Mouse (Mus musculus) A20 (cell line): ENCODE measurements around the gene Nubp2.

Experiments
- DNase-seq: peaks from one replicate; pipeline ENCODE4 v3.0.0-alpha.2; 2011; ENCODE audit warnings: low read depth, low spot score

The Nubp2 gene

DNA sequence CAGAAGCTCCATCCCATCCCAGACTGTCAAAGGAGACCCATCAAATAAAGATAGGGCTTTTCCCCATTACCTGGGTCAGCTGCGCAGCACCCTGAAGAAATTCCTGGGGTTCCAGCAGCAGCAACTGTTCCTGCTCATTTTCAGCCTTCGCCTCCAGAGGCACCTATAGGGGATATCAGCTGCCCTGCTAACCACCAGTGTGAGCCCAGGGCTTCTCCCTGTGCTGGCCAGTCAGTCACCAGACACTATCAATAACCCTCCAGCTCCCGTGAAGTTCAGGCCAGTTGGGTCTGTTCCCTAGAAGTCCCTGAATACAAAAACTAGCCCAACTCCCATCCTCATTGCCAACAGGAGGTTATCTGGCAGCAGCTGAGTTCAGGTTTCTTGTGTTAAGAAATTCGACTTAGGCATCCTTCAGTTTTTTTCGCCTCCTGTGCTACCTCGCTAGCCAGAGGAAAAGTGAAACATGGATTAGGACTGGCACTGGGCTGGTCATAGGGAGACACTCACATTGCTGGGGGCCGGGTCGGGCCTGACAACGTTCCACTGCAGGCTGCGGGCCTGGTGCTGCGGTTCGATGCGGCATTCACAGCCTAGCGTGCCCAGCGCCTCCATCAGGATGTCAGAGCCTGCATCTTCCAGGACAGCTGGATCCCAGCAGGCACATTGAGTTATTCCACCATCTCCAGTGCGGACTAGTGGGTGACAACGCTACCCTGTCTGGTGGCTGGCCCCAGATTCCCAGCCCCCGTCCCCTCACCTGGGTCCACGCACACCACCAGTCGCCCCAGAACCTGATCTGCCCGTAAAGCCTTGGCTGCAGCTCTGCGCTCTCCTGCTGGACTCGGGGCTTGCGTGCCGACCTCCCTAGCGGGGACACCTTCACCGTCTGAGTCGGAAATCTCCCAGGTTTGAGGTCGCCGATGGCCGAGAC, 8.2 kb upstream of the Nubp2 start:
- peak; percentile 27 for DNase-seq

DNA sequence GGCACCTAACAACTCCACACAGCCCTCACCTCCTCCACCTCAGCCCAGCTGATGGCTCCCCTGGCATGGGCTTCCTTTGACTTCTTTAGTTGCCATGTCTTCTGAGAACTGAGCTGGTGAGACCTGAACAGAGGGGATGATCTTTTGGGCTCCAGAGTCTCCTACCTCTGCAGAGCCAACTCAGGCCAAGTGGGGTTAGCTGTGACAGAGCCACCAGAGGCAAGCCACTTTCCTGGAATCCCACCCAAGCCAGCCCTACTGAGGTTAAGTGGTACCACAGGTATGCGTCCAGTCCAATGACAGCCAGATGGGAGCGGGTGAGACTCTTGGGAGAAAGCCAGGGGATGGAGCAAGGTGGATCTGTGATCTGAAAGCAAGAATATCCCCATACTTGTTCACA, 7.1 kb upstream of the Nubp2 start:
- DNase-seq, result no peak

DNA sequence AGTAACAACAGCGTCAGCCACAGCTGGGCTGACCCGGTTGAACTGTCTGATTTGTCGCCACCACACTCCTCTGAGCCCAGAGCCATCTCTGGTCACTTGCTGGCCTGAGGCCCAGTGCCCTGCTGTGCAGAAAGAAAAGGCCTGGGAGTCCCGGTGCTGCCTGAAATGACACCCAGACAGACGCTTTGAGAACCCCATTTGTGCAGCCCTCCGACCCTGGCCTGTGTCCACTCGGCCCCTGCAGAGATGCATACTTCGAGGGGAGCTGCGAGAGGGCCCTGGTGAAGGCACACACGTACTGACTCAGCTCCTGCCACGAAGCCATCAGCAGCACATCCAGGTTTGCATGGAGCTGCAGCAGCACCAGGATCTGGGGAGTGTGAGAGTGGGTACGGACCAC, 6.6 kb upstream of the Nubp2 start:
- no peak for DNase-seq

DNA sequence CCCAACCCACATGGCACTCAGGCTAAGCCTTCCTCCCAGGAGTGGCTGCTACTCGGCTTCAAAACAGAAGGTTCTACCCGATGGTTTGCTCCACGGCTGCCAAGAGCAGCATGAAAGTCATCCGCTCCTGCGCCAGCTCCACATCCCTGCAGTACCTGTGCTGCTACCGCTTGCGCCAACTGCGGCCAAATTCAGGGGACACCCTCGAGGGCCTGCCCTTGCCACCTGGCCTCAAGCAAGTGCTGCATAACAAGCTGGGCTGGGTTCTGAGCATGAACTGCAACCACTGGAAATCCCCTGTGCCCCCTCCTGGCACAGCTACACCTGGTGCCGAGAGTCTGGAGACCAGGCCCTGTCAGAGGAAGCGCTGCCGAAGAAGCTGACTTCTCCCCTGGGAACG, 5.2 kb upstream of the Nubp2 start:
- peak; percentile 60 for DNase-seq

DNA sequence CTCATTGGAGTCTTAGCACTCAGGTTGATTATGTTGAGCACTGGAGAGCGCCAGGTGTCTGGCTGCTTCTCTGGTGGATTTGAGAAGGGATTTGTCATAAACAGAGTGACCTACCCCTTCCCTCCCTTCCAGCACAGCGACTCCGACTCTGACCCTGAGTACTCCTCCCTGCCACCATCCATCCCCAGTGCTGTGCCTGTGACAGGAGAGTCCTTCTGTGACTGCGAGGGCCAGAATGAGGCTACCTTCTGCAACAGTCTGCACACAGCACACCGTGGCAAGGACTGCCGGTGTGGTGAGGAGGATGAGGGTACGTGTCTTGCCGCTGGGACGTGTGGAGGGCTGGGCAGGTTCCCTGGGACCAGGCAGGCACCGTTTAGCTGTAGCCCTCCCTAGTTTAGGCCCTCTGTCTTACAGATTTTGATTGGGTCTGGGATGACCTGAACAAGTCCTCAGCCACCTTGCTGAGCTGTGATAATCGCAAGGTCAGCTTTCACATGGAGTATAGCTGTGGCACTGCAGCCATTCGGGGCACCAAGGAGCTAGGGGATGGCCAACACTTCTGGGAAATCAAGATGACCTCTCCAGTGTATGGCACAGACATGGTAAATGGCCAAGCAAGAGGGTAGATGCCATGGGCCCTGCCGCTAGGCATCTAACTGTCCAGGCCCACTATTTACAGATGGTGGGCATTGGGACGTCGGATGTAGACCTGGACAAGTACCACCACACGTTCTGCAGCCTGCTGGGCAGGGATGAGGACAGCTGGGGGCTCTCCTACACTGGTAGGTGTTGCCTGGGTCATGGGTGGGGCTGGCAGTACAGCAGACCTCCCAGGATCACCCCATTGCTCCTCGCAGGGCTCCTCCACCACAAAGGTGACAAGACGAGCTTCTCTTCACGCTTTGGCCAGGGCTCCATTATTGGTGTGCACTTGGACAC, 4.3 kb upstream of the Nubp2 start:
- no peak for DNase-seq

DNA sequence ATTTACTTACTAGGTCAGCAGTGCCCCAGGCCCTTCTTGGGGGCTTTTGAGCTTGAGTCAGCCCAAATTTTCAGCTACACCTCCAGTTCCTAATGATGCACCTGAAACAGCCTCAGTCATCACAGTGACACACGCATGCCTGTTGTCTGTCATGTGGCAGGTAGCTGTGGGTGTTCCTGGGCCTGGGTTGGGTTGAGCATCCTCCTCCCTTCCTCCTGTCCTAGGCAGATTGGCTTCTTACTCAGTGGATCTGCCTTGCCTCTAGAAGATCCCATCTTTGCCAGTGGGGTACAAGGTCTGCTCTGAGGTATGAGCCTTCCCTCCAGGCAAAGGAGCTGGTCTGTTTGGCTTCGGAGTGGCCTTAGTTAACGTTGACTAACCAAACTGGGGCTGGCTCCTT, 2.7 kb upstream of the Nubp2 start:
- DNase-seq, result no peak

DNA sequence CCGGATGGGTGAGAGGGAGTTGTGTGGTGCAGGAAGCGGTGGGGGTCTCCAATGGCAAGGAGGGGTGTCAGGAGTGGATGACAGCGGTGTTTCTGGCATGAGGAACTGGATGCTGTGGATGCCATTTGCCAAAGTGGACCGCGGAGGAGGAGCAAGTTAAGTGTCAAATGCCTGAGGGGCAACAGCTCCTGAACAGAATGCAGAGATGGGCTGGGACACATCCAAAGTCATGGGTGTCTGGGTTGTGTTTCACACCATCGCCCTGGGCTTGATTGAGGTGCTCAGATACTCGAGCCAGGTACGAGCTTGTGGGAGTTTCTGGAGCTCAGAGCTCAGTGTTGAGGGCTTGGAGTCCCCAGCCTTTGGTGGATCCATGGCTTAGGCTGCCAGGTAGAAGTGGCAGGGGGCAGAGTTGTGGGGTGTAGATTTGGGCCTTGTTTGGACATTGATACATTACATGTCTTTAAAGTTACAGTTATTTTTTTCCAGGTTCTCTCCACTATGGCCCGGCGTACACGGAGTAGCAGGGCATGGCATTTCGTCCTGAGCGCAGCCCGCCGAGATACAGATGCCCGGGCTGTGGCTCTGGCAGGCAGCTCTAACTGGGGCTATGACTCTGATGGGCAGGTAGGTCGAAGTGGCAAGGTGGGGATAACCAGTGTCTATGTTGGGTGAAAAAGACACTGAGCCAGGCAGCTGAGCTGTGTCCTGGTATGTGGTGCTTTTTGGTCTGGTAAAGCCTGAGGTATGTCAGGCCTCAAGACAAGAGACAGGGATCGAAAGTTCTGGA, 1.3 kb upstream of the Nubp2 start:
- no peak for DNase-seq

DNA sequence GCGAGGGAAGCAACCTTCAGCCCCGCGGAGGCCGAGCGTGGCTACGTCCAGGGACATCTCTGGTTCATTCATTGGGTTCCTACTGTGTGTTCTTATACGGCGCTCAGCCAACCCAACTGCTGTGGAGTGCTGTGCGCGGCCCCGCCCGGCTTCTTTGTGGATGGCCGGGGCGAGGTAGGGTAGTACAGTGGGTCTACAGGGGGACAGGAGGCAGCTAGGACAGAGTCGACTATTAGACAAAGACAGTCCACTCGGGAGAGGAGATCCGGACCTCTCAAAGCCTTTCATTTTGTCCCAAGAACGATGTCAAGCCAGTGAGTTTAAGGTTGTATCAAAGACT, 753 bp upstream of the Nubp2 start:
- DNase-seq, result no peak

DNA sequence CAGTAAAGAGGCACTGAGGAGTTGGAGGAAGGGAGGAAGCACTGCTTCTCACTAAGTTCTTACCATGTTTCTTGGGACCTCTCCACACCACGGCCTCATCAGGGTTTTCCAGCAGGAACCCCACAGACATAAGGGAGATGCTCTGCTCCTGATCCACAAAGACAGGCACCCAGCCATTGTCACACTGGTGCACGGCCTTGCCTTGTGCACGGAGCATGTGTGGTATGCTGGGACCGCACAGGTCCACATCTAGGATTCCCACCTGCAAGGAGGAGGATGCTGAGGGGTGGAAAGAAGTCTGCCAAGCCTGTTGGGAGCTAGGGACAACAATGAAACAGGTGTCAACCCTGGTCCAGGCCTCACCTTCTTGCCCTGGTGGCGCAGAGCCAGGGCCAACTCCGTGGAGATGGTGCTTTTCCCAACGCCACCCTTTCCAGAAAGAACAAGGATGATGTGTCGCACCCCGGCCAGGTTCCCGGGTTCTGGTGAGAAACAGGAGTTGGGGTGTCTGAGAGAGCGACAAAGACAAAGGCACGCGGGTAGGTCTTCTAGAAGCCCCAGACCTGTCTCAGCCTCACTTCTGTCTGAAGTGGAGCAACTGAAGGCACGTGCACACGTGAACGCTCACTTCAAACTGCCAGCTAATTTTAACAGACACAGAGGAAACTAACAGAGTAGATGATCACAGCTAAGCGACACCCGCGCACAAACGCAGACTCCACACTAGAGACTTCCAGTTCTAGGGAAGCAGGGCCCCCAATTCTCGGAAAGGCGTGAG, 604 bp downstream of the Nubp2 start:
- no peak for DNase-seq

DNA sequence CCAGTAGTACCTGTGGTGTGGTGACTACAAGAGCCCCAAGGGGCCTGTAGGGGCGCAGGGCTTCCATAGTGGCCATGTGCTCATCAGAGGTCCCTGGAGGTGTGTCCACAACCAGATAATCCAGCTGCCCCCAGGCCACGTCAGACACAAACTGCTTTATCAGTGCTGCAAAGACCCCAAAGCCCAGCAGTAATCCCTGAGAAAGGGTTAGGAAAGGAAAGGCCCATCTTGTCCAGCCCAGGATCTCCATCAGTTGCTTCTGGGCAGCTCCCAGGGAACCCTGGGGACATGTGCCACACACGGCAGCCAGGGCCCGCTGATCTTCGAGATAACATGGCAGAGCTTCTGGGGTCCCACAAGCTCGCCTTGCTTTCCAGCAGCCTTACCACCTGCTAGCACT, 1.8 kb downstream of the Nubp2 start:
- no peak for DNase-seq

DNA sequence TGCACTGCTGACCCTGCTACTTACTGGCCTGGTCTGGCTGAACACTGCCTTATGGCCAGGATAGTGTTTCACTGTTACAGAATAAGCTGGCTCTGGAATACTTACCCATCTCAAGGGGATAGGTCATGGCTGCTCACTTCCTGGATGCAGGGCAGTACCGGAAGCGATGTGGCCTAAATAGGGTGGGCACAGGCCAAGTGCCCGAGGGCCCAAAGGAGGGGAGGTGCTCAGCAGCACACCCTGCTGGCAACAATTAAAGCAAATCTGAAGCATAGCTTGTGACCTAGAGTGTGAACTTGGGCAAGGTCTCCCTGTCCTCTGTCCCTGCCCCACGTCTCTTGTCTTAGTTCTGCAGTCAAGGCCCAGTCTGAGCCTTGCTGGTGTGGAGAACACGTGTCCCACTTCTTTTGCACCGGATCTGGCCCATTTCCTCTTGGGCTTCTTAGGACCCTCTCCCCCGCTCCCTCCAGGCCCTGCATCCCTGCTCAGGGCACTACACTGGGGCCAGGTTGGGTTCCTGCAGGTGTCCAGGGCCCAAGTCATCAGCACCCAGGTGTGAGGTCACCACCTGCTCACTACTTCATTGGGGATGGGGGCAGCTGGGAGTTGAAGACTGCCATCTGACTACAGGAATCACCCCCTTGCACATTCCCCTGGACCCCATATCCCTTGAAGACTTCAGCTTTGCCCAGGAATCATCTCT, 4.3 kb downstream of the Nubp2 start:
- peak; percentile 59 for DNase-seq

DNA sequence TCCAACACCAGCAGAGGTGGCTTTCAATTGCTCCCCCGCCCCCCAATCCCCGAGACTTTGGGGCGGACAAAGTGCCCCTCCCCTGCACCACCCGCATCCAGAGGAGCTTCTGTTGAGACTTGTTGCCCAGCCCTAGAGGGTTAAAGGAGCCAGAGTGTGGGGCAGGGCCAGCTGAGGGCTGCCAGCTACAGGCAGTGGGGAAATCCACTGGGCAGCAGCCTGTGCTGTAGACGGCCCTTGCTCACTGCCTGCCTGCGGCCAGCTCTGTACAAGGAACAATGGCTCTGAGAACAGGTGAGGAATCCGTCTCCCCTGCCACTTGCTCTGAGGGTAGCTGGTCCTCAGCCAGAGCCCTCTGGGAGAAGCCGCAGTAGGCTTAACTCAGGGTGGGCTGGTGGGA, 7.6 kb downstream of the Nubp2 start:
- DNase-seq, result no peak

DNA sequence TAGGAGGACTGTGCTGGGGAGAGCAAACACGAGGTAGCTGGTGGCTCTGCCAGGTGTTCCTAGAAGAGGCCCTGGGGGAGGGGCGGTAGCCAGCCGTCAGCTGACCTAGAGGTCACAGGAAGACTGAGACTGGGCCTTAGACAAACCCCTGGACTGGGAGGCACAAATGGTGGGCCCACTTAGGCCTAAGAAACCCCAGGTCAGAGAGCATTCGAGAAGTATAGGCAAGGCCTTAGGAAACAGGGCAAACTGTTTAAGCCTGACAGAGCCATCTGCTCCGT, 8.1 kb downstream of the Nubp2 start:
- DNase-seq, result no peak

DNA sequence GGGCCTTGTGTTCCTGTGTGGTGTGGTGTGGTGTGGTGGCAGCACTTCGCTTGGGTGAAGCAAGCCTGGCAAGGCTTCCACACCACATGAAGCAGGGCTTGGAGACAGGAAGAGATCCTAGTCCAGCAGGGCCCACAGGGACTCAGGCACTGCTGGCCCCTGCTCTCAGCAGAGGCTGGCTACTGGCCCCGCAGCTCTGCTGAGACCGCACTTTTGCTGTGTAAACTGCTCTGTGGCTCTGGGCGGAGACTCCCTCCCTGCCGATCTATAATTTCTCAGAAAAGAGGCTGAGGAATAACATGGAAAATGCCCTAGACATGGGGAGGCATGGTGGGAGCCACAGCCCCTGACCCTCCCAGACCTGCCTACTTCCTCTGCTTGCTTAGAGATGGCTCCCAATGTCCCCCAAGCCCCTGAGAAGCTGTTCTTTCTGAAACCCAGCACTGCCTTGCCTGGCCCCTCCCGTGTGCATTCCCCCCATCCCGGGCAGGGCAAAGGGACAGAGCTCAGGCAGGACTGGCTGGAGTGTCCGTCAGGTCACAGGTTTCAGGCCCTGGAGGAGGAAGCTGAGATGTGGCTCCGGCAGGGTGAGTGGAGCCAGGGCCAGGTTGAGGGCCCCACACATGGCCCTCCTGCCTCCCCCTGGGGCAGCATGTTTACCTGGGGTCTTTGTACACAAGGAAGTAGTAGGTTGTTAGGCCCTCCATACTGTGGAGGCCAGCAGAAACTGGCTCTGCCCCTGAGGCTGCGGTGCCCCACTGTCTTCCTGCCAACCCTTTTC, 8.6 kb downstream of the Nubp2 start:
- DNase-seq, result no peak

DNA sequence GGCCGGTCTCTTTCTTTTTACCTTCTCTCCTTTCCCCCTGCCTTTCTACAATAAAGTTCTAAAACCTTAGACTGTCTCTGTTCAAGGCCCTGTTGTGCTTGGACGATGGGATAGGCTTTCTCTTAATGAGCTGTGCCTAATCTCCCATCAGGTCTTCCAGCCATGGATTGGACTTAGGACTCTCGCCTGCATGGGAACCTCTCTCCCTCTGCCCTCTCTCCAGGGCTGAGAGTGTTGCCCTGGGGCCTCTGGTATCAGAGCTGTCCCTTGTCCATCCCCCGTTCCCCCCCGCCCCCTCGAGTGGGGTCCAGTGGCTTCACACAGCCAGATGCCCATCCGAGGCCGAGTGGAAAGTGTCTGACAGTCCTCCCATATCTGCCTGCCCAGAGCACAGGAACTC, 11.2 kb downstream of the Nubp2 start:
- no peak for DNase-seq

DNA sequence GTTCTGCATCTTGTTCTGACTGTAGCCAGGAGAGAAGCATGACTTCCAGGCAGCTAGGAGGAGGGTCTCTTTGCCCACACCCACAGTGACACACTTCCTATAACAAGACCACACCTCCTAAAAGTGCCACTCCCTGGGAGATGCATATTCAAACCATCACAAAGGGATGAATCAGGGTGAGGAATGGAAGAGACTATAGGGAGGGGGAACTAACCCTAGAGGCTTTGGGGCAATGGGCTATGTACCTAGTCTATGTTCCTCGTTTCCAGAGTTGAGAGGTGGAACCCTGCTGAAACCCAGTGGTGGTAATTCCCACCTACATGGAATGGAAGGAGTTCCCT, 11.8 kb downstream of the Nubp2 start:
- DNase-seq, result no peak

DNA sequence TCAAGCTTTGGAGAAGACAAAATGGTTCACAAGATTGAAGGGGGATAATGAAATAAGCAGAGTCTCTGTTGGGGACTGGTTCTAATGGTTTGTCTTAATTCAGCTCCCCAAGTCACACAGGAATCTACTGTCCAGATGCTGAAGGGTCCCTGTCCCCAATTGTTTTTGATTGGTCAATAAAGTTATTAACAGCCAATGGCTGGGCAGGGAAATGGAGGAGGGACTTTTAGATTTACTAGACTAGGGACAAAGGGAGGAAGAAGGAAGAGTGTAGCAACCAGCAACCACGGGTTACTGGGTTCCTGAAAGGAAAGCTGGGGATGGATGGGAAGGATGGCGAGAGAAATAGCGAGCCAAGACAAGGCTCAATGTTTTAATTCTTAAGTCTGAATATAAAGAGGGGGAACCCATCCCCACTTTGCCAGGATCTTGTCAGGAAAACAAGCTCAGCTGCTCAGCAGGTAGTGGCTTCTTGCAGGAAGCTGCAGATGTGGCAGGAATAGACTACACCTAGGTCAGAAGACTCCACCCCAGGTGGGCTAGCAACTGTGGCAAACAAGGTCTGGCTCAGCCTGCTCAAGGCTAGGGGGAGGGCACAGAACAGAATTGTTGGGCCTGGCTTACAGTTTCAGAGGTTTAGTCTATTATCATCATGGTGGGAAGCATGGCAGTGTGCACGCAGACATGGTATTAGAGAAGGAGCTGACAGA, 12.3 kb downstream of the Nubp2 start:
- DNase-seq, result no peak

DNA sequence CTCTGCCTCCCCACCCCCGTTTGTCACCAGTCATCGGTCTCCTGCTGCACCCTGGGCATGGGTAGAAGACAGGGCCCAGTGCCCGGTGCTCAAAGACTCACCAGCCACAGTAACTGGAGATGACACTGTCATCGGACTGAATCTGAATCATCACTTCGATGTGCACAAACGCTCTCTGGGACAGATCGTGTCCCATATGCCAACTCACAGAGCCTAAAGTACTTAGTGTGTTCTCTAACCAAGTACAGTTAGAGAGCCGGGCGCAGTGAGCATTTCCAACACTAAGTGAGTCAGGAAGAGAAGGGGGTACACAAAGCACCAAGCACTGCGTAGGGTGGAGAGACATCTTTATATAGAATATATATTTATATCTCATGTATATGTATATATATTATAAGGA, 18.2 kb downstream of the Nubp2 start:
- DNase-seq, result no peak

DNA sequence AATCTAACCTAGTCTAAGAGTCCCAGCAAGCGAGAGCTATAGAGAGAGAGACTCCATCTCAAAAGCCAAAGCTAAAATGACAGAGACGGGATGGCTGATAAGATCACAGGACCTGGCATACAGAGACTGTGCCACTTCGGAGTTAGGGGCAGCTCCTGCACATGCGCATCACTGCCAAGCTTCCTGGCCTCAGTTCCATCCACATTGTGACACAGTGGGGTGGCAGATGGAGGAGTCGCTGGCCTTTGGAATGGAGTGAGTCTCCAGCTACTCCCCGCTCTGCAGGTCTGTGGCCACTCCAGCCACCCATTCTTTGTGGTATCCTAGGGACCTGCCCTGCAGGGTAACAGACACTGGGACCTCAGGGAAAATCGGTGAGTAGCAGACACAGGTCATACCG, 20.4 kb downstream of the Nubp2 start, which contains the start of gene Igfals:
Igfals (plus strand) TSS at position 222 of the 400 bp plus-strand sequence.
- no peak for DNase-seq
